Mouse (Mus musculus) kidney, adult 9 months (tissue): ENCODE results near the gene Irf6.

Experiments
- DNase-seq: peaks from one replicate; pipeline ENCODE4 v3.0.0; 2022

Gene Irf6

GRCm38 (mm10) chr1:193203821-193204220 lies 50.9 kb downstream of the Irf6 start:
- no peak for DNase-seq

GRCm38 (mm10) chr1:193205431-193205830 lies 52.5 kb downstream of the Irf6 start:
- peak; percentile 70 for DNase-seq

- DNase-seq: no peak
Observed at GRCm38 (mm10) chr1:193207503-193207902, 54.6 kb downstream of the Irf6 start, which contains the start of gene Lamb3. Gene Lamb3, plus strand, starts transcription at chr1:193207699.

GRCm38 (mm10) chr1:193208178-193208577 lies 55.3 kb downstream of the Irf6 start:
- peak; percentile 84 for DNase-seq

- no peak for DNase-seq
Observed at GRCm38 (mm10) chr1:193211371-193211770, 58.5 kb downstream of the Irf6 start.

GRCm38 (mm10) chr1:193214053-193214452 lies 61.1 kb downstream of the Irf6 start:
- DNase-seq: no peak

GRCm38 (mm10) chr1:193216000-193216399 lies 63.1 kb downstream of the Irf6 start:
- no peak for DNase-seq

GRCm38 (mm10) chr1:193220408-193220807 lies 67.5 kb downstream of the Irf6 start:
- no peak for DNase-seq
